Mouse (Mus musculus): ENCODE data around the gene 2210016F16Rik. TPM values are rescaled to one million over a fixed set of nuclear protein-coding genes. Genes with fewer than 3 reads are reported as not detected.
A peak's percentile ranks its signal among the peaks of the same experiment; 100 is the strongest.

2210016F16Rik gene
- polyA plus RNA-seq, 1 experiment from 2014 or later: 22.5 TPM

GRCm38 (mm10) chr13:58344505-58344904 lies 40.5 kb downstream of the 2210016F16Rik start:
- Histone ChIP-seq H3K9ac (ENCODE audit: low read length) (no peak overlapping the region), H3K27ac (replicated peaks; ENCODE audit: low read depth, low read length) (no peak overlapping the region)
- ATAC-seq (ENCODE audit: insufficient number of reproducible peaks, low FRiP score, low TSS enrichment, low read depth): no peak

GRCm38 (mm10) chr13:58337456-58337855 lies 47.6 kb downstream of the 2210016F16Rik start:
- no peak overlapping the region for H3K27ac ChIP-seq (replicated peaks; ENCODE audit: low read depth, low read length)
- H3K4me3 ChIP-seq (ENCODE audit: low read depth, low read length): no peak overlapping the region
- H3K4me1 ChIP-seq (ENCODE audit: control insufficient read depth, insufficient read depth, low read length): no peaks in the 10 kb centered on the region
- no peaks in the 10 kb centered on the region for H3K36me3 ChIP-seq (ENCODE audit: control insufficient read depth, insufficient read depth, low read length)
- H3K4me2 ChIP-seq (ENCODE audit: low read depth, severe bottlenecking): no peak overlapping the region
- H3K9me3 ChIP-seq (ENCODE audit: control insufficient read depth, low read length): no peaks in the 10 kb centered on the region
- DNase-seq (ENCODE audit: low spot score) (no peak), ATAC-seq (ENCODE audit: insufficient number of reproducible peaks, low FRiP score, low TSS enrichment, low read depth) (no peak)
- WGBS: 88% methylated on average over 12 of the region's 12 CpGs
- H3K27me3 ChIP-seq (ENCODE audit: control insufficient read depth, insufficient read depth, low read length): no peaks in the 10 kb centered on the region
- H3K9ac ChIP-seq (ENCODE audit: low read length): no peak overlapping the region

More at GRCm38 (mm10) chr13:58344505-58344904, 40.5 kb downstream of the 2210016F16Rik start:
- Histone ChIP-seq H3K4me2 (ENCODE audit: low read depth, severe bottlenecking) (no peak overlapping the region), H3K27me3 (ENCODE audit: control insufficient read depth, insufficient read depth, low read length) (no peaks in the 10 kb centered on the region), H3K9me3 (ENCODE audit: control insufficient read depth, low read length) (no peaks in the 10 kb centered on the region), H3K36me3 (ENCODE audit: control insufficient read depth, insufficient read depth, low read length) (no peaks in the 10 kb centered on the region), H3K4me3 (ENCODE audit: low read depth, low read length) (no peak overlapping the region), H3K4me1 (ENCODE audit: control insufficient read depth, insufficient read depth, low read length) (no peaks in the 10 kb centered on the region)
- no peak for DNase-seq (ENCODE audit: low spot score)
- WGBS: 90% methylated on average over 9 of the region's 9 CpGs

GRCm38 (mm10) chr13:58334116-58334515 lies 50.9 kb downstream of the 2210016F16Rik start:
- Histone ChIP-seq H3K4me3 (ENCODE audit: low read depth, low read length) (no peak overlapping the region), H3K9ac (ENCODE audit: low read length) (no peak overlapping the region), H3K36me3 (ENCODE audit: control insufficient read depth, insufficient read depth, low read length) (no peaks in the 10 kb centered on the region), H3K27ac (replicated peaks; ENCODE audit: low read depth, low read length) (no peak overlapping the region), H3K4me1 (ENCODE audit: control insufficient read depth, insufficient read depth, low read length) (no peaks in the 10 kb centered on the region), H3K27me3 (ENCODE audit: control insufficient read depth, insufficient read depth, low read length) (no peaks in the 10 kb centered on the region), H3K4me2 (ENCODE audit: low read depth, severe bottlenecking) (no peak overlapping the region), H3K9me3 (ENCODE audit: control insufficient read depth, low read length) (no peaks in the 10 kb centered on the region)
- DNase-seq (ENCODE audit: low spot score): no peak
- ATAC-seq (ENCODE audit: insufficient number of reproducible peaks, low FRiP score, low TSS enrichment, low read depth): no peak
- WGBS: 97% methylated on average over 5 of the region's 5 CpGs

MicroRNAs within 50 kb of the gene (microRNA counts, 519-probe panel; counts per million panel counts)
- microRNA mmu-miR-7a: 3,397 counts per million, percentile 43 among the panel's probes with 10 or more counts

Small RNA genes within 50 kb of the gene (microRNA-seq; reads per million reads assigned to microRNA genes)
- gene Mir7-1: 143 reads per million, percentile 54 among the genes with 10 or more reads in this experiment

Other genes with a start within 250 kb of the 2210016F16Rik start
- 39.4 and 42.1 TPM in 2 replicates for gene Idnk, start 227.6 kb downstream of the 2210016F16Rik start, polyA plus RNA-seq (2014; fragmentation: Nextera tagmentation; extraction: Ambion mirVana)
- gene Ubqln1, start 169.6 kb downstream of the 2210016F16Rik start, polyA plus RNA-seq (2014; fragmentation: Nextera tagmentation; extraction: Ambion mirVana): 136 and 160 TPM in 2 replicates
- 22.9 and 23.3 TPM in 2 replicates for gene Gkap1, start 109.5 kb downstream of the 2210016F16Rik start, polyA plus RNA-seq (2014; fragmentation: Nextera tagmentation; extraction: Ambion mirVana)
- 1.0 and 1.1 TPM in 2 replicates for gene Kif27, start 26.1 kb downstream of the 2210016F16Rik start, polyA plus RNA-seq (2014; fragmentation: Nextera tagmentation; extraction: Ambion mirVana)
- gene Rmi1, start 17.0 kb upstream of the 2210016F16Rik start, polyA plus RNA-seq (2014; fragmentation: Nextera tagmentation; extraction: Ambion mirVana): 33.2 and 35.7 TPM in 2 replicates
- gene Hnrnpk, start 18.1 kb upstream of the 2210016F16Rik start, polyA plus RNA-seq (2014; fragmentation: Nextera tagmentation; extraction: Ambion mirVana): 2,216 and 2,331 TPM in 2 replicates
- 0.03 TPM in 1 of 2 replicates, not detected in the other for gene Slc28a3, start 225.7 kb upstream of the 2210016F16Rik start, polyA plus RNA-seq (2014; fragmentation: Nextera tagmentation; extraction: Ambion mirVana)

All from limb, embryonic 11.5 days (tissue).